Comparison of ENCODE assay signal across 7 mouse cellular contexts in the genomic region with DNA sequence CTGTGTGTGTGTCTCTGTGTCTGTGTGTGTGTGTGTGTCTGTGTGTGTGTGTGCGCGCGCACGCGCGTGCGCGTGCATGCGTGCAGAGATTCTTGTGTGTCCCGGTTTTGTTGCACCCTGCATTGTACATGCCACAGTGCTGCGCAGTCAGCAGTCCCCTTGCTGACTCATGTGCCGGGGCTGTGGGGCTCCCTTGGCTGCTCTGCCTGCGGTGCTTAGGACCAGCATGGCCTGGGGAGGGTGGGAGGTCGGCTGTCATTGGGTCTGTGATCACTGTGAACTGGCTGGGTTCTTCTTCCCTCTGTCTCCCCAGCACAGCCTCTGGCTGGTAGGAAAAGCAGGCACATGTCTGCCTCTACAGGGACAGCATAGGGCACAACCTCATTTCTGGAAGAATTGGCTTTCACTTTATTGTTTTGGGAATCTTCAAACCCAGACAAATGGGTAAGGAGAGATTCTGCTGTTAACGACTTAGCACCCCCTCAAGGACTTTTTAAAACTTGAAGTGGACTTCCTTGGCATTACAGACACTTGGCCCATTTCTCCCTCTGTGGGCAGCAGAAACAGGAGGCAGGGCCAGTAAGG. TPM values are rescaled to one million over a fixed set of nuclear protein-coding genes. Genes with fewer than 3 reads are reported as not detected.
DNase-seq lines count a peak whose midpoint lies in the region; ATAC-seq and TF ChIP-seq lines count a peak whose summit lies in the region.

No protein-coding gene starts in this region.

- peak; percentile 28 for DNase-seq in right cerebral cortex, adult 18-20 months
- no peak for DNase-seq in right cerebral cortex, postnatal 4 days
- peak; percentile 54 for DNase-seq in brain, adult 2 months (ENCODE audit: low read depth, low spot score)
- peak; percentile 30 for DNase-seq in lung, postnatal 14 days
- DNase-seq in spleen, adult 2 months (ENCODE audit: low read depth in 1 of 2, low spot score in 2 of 2) = peak in 1 of 2 experiments; percentile 52

- no peak for TF ChIP-seq CTCF in spleen, adult 2 months (IDR thresholded peaks at IDR 0.05; ENCODE audit: extremely low read depth, insufficient read depth, insufficient read length, insufficient replicate concordance)

- no peak for ATAC-seq in heart, embryonic 11.5 days (replicated peaks; ENCODE audit: insufficient number of reproducible peaks, low FRiP score, low TSS enrichment)
- peak; percentile 53; the same call in 1 of the 2 replicates for ATAC-seq in kidney, embryonic 14.5 days (ENCODE audit: low FRiP score, low TSS enrichment)

- TF ChIP-seq POLR2A in spleen, adult 2 months (IDR thresholded peaks at IDR 0.05; ENCODE audit: low read depth, low read length) = no peak

- peak overlapping the region; percentile 89 for H3K27ac ChIP-seq in heart, embryonic 11.5 days (ENCODE audit: low read depth, low read length)
- H3K27ac ChIP-seq in kidney, embryonic 14.5 days (ENCODE audit: low read depth, low read length) = peak overlapping the region; percentile 24
- H3K27ac ChIP-seq in spleen, adult 2 months (ENCODE audit: insufficient read depth, low read length) = peak overlapping the region; percentile 94

- H3K27me3 ChIP-seq in heart, embryonic 11.5 days (ENCODE audit: control insufficient read depth, insufficient read depth, low read length) = no peaks in the 10 kb centered on the region
- no peaks in the 10 kb centered on the region for H3K27me3 ChIP-seq in kidney, embryonic 14.5 days (ENCODE audit: control insufficient read depth, insufficient read depth, low read length)
- no peaks in the 10 kb centered on the region for H3K27me3 ChIP-seq in spleen, adult 2 months (ENCODE audit: control insufficient read depth, insufficient read depth, low read length)

- peak overlapping the region; percentile 61 for H3K4me2 ChIP-seq in heart, embryonic 11.5 days
- H3K4me2 ChIP-seq in kidney, embryonic 14.5 days (replicated peaks; ENCODE audit: low read depth, low read length) = peak overlapping the region; percentile 42

- peak overlapping the region; percentile 62 for H3K9ac ChIP-seq in heart, embryonic 11.5 days (ENCODE audit: low read depth, low read length)
- H3K9ac ChIP-seq in kidney, embryonic 14.5 days (ENCODE audit: low read depth, low read length) = 0 out of 2 replicates have a peak overlapping the region, but pooled peaks have one; percentile 28

- no peaks in the 10 kb centered on the region for H3K36me3 ChIP-seq in heart, embryonic 11.5 days (ENCODE audit: control insufficient read depth, insufficient read depth, low read length)
- no peaks in the 10 kb centered on the region for H3K36me3 ChIP-seq in kidney, embryonic 14.5 days (ENCODE audit: control insufficient read depth, insufficient read depth, low read length)
- peaks cover 3% of the 10 kb centered on the region for H3K36me3 ChIP-seq in spleen, adult 2 months (ENCODE audit: control insufficient read depth, insufficient read depth, low read length)

- peaks cover 50% of the 10 kb centered on the region for H3K4me1 ChIP-seq in heart, embryonic 11.5 days (ENCODE audit: control insufficient read depth, insufficient read depth, low read length)
- peaks cover 32% of the 10 kb centered on the region for H3K4me1 ChIP-seq in kidney, embryonic 14.5 days (ENCODE audit: control insufficient read depth, insufficient read depth, low read length)
- peaks cover 25% of the 10 kb centered on the region; the same call in 1 of the 2 replicates for H3K4me1 ChIP-seq in spleen, adult 2 months (ENCODE audit: control insufficient read depth, insufficient read depth, insufficient read length)

- peak overlapping the region; percentile 21 for H3K4me3 ChIP-seq in heart, embryonic 11.5 days (ENCODE audit: low read depth, low read length)
- peak overlapping the region; percentile 21; the same call in 1 of the 2 replicates for H3K4me3 ChIP-seq in kidney, embryonic 14.5 days (ENCODE audit: low read length)
- peak overlapping the region; percentile 58 for H3K4me3 ChIP-seq in spleen, adult 2 months (ENCODE audit: extremely low read depth, insufficient read depth, insufficient read length)

- WGBS in heart, embryonic 11.5 days (ENCODE audit: insufficient replicate concordance) = 63% methylated on average over 15 of the region's 15 CpGs
- WGBS in kidney, embryonic 14.5 days = 62% methylated on average over 15 of the region's 15 CpGs
- WGBS in spleen, adult 2 months = 16% methylated on average over 15 of the region's 15 CpGs

- H3K9me3 ChIP-seq in heart, embryonic 11.5 days (replicated peaks; ENCODE audit: control insufficient read depth, low read length) = no peaks in the 10 kb centered on the region
- H3K9me3 ChIP-seq in kidney, embryonic 14.5 days (ENCODE audit: control insufficient read depth, low read length) = no peaks in the 10 kb centered on the region

RNA-seq across cellular contexts. Expression of gene Bach2, which starts 11.2 kb away (rescaled TPM):
- 8.0 and 9.0 TPM in 2 replicates for polyA plus RNA-seq in heart, embryonic 11.5 days (2014; fragmentation: Nextera tagmentation; extraction: Ambion mirVana)
- 9.7 and 13.3 TPM in 2 replicates for polyA plus RNA-seq in kidney, embryonic 14.5 days (2014; fragmentation: Nextera tagmentation; extraction: Ambion mirVana)
- 14.1 and 16.5 TPM in 2 replicates for polyA plus RNA-seq in spleen, adult 2 months (2012; rRNA removed)

Comparison
In these comparisons a context has a peak if more than half of its experiments do, and no peak if none do; other contexts are left out.
1. H3K27ac ChIP-seq: peak in every context shown above with its lines; median percentile 94 in spleen, adult 2 months; 89 in heart, embryonic 11.5 days; 24 in kidney, embryonic 14.5 days.